Mouse (Mus musculus) megakaryocyte, embryonic 14.5 days (primary cell): ENCODE results near the gene Nwd1.

Experiments
- FLI1 ChIP-seq: IDR thresholded peaks from 2 replicates; pipeline ENCODE4 v1.6.1; 2012; ENCODE audit warnings: low read length, inconsistent platforms, mixed read lengths
- GATA1 ChIP-seq: IDR thresholded peaks from 3 replicates; pipeline ENCODE4 v1.6.1; 2012; ENCODE audit warnings: mixed read lengths, low read length, inconsistent platforms, borderline replicate concordance

DNA sequence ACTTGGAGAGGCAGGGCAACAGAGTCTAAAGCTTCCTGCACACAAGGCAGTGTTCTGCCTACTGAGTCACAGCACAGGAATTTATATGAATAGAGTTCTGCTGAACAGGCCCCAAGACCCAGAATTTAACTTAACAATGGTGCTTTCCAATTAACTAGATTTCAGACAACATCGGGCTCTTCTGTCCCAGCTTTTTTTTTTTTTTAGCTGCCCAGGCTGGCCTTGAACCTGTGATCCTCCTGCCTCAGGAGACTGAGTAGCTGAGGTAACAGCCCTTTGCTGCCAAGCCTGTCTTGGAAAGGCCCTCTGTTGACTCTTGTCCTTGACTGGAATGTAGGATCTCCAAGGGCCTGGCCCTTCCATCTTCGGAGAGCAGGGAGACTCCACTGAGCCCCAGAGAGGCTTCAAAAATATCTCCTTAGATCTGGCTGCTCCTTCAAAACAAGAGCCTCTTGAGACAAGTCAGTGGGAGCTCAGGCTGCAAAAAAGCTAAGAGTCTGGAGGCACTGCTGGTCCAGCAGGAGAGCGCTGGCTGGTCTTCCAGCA lies 17.7 kb downstream of the Nwd1 start:
- TF ChIP-seq GATA1 = no peak
- TF ChIP-seq FLI1 = no peak
